Mouse (Mus musculus): Measurements from ENCODE around the gene Chrm1.
A peak's percentile ranks its signal among the peaks of the same experiment; 100 is the strongest.

Chrm1 gene

DNA sequence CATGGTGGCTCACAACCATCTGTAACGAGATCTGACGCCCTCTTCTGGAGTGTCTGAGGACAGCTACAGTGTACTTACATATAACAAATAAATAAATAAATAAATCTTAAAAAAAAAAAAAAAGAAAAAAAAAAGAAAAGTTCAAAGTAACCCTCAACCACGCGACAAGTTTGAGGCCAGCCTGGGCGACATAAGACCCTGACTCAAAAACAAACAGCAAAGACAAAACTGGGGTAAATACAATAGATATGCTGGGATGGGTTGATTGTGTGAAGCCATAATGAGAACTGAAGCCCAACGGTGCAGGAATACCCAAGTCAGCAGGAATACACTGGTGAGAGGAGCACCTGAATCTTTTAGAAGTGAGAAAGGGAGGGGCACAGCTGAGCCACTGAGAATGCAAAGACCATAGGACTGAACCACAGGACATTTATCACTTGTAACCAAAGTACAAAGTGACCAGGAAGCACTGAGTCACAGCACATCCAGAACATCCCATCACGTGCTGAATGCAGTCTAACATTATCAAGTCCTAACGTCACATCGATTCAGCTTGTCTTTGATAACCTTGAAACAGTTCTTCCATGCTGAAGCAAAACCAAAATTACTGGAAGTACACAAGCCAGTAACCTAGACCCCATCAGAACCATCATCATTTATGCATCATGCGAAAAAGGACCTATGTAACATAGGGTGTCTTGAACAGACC lies 53.3 kb downstream of the Chrm1 start:
- peak; percentile 77 for DNase-seq (ENCODE audit: low read depth, low spot score)

DNA sequence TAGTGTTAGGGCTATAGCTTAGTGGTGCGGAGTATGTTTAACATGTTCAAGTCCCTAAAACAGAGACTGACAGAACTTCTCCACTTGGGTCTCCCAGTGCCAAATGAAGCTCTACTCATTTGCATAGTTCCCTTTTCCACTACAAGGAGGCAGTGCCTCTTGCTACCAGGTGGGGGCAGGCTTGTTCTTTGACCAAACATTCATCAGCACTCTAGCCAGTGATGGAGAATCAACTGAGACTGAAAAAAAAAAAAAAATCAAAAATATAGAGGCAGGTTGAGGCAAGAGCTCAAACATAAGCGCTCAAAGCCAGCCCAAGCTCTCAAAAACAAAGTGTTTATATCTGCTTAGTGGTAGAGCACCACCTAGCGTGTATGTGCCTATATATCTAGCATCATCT lies 54.8 kb downstream of the Chrm1 start:
- peak; percentile 84 for DNase-seq (ENCODE audit: low read depth, low spot score)

DNA sequence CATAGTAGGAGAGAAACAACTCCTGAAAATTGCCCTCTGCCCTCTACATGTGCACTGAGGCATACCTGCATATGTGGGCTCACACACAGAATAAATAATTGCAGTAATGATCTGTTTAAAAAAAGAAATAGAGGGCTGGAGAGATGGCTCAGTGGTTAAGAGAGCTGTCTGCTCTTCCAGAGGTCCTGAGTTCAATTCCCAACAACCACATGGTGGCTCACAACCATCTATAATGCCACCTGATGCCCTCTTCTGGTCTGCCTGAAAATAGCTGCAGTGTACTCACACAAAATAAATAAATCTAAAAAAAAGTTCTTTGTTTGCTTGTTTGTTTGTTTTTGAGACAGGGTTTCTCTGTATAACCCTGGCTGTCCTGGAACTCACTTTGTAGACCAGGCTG lies 55.4 kb downstream of the Chrm1 start:
- peak; percentile 52 for DNase-seq (ENCODE audit: low read depth, low spot score)

DNA sequence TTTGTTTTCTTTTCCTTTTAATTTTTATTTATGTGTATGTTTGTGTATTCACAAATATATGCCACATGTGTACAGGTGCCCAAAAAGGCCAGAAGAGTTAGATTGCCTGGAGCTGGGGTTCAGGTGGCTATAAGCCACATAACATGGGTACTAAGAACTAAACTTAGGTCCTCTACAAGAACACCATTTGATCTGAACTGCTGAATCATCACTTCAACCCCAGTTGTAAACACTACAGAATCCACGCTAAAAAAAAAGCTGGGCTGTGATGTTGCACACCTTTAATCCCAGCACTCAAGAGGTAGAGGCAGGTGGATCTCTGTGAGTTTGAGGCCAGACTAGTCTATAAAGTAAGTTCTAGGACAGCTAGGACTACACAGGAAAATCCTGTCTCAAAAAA lies 57.8 kb downstream of the Chrm1 start:
- peak; percentile 17 for DNase-seq (ENCODE audit: low read depth, low spot score)

DNA sequence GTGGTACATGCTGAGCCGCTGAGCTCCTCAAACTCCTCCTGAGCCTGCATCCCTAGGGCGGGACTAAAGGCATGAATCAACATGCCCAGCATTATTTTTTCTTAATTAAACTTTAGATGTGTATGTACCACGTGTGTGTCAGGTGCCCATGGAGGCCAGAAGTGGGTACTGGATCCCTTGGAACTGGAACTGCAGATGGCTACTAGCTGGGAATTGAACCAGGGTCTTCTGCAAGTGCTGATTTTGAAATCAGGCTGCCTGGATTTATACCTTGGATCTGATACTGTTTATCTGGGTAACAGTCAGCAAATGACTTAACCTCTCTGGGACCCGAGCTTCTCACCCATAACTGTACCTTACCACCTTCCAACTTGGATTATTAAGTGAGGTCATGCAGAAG lies 58.4 kb downstream of the Chrm1 start:
- no peak for DNase-seq (ENCODE audit: low read depth, low spot score)

DNA sequence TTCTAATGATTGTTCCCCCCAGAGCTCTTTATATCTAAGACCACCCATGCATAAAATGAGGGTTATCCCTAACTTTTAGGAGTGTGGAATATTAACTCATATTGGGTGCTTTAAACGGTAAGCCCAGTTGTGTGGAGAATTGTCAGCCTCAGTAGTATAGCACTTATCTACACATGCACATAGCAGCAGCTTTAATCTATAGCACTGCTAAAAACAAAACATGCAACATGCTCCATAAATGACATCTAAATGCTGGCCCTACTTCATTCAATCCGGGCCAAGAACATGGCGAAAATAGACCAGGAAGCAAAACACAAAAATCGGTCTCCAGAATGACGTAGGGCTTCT lies 58.9 kb downstream of the Chrm1 start:
- no peak for DNase-seq (ENCODE audit: low read depth, low spot score)

DNA sequence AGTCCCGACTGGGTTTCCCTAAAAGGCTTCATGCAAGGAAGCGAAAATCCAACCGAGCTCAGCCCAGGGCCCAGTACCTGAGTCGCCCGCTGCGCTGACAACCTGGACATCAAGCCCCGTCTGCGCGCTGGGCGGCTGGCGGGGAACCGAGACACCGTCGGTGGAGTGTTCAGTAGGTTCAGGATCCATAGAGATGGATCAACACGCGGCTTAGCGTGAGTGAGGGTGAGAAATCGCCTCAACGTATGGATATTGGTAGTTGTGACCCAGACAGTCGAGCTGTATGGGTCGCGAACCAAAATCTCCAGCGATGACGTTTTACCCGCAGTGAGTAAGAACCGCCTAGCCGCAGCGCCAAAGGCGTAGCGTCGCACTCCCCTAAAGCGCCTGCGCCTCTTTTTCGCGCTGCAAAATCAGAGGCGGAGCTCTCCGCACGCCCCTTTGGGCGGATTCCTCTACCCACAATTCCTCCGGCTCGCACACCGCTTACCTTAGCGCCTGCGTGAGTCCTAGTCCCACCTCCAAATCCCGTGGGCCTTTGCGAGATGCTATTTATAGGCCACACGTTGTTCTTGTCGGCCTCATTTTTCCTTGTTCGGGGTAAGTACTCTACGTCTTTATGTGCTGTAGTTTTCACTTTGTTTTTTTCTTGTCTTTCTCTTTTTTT lies 59.5 kb downstream of the Chrm1 start, which contains the start of gene Slc3a2:
Gene Slc3a2, minus strand, starts transcription at position 463 of the 667 bp plus-strand sequence.
- DNase-seq (ENCODE audit: low read depth, low spot score), result peak; percentile 99

DNA sequence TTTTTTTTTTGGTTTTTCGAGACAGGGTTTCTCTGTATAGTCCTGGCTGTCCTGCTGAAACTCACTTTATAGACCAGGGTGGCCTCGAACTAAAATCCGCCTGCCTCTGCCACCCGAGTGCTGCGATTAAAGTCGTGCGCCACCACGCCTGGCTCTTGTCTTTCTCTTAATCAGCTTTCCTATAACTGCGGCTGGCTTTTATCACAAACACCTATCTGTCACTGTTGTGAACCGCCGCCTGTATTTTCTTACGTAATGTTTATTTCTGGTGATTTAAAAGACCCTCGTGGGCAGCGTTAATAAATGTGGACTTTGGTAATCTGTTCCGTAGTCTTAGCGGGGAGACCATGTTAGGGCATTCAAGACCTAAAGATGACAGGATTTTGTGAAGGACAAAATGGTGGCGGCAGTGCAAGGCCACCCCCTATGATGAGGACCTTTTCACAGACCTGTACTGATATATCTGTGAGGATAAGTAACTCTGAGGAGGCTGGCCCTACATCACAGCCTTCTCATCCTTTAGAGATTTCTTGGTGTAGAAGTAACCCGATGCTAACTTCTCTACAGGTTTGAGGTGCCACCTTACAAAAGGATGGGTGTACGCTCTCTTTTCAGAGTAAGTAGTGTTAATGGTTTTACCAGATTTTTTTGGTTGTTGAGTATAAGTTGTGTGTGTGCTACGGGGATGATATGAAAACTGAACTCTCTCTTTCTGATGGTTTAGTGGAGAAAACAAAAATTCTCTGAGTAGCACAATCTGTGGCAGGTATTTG lies 60.2 kb downstream of the Chrm1 start:
- DNase-seq (ENCODE audit: low read depth, low spot score), result peak; percentile 46

DNA sequence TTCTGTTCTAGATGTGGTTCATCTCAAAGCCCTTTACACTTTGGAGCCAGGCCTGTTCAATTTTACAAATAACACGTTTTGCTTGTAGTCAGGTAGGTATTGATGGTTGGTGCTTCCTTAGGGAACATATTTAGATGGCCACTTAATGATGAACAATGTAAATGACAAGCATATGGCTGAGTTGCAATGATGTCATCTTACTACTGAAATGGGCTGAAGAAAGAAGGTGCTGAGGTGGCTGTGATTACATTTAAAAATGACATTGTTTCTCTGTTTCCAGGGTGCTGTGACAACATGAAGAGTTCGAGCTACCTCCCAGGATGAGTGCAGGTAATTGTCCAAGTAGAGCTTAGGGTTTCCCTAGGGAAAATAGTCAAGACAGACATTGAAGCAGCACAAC lies 60.8 kb downstream of the Chrm1 start:
- DNase-seq (ENCODE audit: low read depth, low spot score), result peak; percentile 22

DNA sequence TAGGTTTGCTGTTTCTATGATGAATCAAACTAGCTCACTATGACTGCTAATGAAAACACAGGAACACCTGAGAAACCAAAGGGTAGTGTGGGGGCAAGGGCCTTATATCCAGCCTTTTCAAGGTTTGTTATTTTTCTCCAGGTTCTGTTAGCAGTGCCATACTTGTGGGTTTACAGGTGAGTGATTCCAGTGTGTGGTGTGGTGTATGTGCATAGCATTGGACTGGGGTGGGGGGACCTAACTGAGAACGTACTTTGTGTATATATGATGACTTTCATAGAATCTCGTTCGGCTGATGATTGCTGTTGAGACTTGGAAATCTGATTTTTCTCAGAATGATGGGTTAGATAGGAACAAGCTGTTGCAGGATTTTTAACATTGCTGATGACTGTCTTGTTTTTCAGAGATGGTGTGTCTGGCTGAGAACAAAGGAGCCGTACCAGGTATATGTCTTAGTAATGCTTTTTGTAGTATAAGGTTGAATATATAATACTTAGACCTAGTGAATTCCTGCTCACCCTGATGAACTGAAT lies 61.6 kb downstream of the Chrm1 start:
- peak; percentile 11 for DNase-seq (ENCODE audit: low read depth, low spot score)

DNA sequence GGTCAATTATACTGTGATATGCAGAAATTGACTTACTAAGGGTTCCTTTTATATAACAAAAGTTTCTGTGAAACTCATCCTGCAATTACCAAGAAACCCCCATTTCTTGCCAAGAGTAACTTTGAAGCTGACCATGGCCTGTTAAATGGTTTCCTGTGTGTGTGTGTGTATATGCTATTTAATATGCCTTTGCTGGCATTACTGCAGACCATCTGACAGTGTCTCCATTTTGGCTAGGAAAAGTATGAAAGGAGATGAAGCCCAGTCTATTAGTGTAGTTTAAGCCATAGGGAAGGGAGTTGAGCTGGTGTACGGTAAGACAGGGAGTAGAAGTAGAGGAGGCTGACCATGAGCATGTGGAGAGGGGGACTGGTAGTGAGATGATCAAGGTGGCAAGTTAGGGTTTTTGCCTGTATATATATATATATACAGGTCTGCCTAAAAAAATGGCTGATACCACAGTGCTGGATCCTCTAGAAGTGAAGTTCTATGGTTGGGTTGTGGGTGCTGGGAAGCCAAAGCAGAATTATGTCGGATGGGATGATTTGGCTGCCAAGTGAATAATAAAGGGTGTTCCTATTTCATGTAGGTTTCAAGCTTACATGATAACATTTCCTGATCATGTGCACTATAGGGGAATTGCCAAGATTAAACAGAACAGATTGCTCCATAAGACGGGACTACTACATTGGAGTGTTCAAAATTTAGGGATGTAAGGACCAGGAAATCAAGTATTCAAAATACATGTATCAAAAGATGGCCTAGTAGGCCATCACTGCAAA lies 63.2 kb downstream of the Chrm1 start:
- peak; percentile 51 for DNase-seq (ENCODE audit: low read depth, low spot score)

DNA sequence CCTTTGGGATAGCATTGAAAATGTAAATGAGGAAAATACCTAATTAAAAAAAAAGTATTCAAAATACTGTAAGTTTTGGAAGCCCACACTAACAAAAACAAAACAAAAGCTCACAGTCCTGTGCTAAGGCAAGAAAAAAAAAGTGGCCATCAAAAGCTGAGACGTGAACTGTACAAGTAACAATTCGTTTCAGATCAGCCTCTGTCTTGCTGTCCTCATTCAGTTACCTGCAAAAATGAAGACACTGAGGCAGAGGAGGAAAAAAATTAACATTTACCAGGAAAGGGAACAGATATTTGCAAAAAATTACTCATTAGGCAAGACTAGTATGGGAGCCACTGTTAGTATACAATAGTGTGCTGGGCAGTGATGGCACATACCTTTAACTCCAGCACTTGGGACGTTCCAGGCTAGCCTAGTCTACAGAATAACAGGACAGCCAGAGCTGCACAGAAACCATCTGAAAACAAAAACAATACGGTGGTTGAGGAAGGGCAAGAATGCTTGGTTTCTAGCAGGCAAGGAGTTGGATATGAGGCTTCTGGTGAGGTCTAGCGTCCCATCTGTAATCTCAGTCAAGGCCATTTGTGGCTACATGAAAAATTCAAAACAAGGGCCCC lies 64.0 kb downstream of the Chrm1 start:
- DNase-seq (ENCODE audit: low read depth, low spot score), result peak; percentile 82

DNA sequence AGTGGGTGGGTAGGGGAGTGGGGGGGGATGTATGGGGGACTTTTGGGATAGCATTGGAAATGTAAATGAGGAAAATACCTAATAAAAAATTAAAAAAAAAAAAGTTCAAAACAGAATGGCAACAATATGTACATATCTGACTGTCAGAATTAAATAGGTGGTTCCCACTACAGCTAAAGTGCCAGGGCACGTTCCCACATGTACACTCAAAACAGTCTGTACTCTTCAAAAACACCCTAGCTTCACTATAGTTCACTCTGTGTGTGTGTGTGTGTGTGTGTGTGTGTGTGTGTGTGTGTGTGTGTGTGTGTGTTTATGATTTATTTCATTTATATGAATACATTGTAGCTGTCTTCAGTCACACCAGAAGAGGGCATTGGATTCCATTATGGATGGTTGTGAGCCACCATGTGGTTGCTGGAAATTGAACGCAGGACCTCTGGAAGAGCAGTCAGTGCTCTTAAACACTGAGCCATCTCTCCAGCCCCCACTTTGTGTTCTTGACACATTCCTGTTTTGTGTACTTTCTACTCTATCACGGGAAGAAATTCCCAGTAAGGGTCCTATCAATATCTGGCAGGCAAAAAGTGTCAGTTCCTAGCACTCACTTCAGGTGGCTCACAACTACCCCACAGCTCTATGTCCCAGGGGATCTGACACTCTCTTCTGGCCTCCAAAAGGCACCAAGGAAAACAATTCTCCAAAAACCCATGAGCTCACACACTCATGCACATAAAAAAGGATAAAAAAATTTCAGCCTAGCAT lies 64.9 kb downstream of the Chrm1 start:
- DNase-seq (ENCODE audit: low read depth, low spot score), result peak; percentile 33
